ENCODE assay signal across 9 mouse cellular contexts in the genomic region with DNA sequence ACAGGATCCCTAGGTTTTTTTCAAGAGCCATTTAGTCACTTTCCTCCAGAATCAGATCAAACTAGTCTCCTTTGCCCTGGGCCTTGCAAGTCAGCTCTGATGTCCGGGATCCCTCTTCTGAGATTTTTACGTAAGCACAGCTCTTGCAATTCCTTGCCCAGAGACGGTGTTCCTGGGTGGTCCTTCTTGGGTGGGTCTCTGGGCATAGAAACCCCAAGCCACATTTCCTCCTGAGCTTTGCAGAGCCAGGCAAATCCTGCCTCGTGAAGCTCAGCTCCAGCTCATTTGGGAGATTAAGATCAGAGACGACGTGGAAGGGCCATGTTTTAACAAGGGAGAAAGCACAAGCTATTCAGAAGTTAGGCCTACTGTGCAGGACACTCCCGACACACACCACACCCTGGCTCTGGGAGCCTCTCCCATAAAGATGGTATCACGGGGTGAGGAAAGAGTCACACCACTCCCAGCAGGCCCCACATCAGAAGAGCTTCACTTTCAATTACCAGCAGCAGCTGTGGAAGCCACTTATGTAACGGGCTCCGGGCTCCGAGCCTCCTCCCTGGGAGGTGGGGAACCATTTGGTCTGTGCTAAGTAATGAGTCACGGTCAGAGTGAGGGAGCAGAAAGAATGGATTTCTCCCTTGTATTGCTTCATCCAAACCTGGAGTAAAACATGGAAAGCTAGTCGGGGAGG.
DNase-seq lines count a peak whose midpoint lies in the region; ATAC-seq and TF ChIP-seq lines count a peak whose summit lies in the region.
"Had no signal": no experiment of that assay in that cellular context is flagged by ENCODE, and none has a peak within 500 bp of the region (broad histone marks: within the 10 kb centered on the region; RNA-seq: fewer than 3 reads in every experiment).

No protein-coding gene starts in this region.

- DNase-seq in neural tube, embryonic 10.5 days (ENCODE audit: extremely low spot score, low spot score): peak; percentile 33
- DNase-seq in heart, postnatal 10 days: peak; percentile 73 to 76
- DNase-seq in layer of hippocampus, adult 2 months (ENCODE audit: low spot score in 2 of 2): peak; percentile 73 to 88
- peak; percentile 50 for DNase-seq in lung, postnatal 14 days
- peak; percentile 45 to 48 for DNase-seq in right cerebral cortex, postnatal 10 days (ENCODE audit: low spot score in 2 of 2)
- no peak for DNase-seq in spleen, postnatal 4 days (ENCODE audit: low spot score in 2 of 2)

- no peak overlapping the region for H3K4me3 ChIP-seq in neural tube, embryonic 15.5 days (replicated peaks)
- no peak overlapping the region for H3K4me3 ChIP-seq in forebrain, embryonic 13.5 days
- no peak overlapping the region for H3K4me3 ChIP-seq in layer of hippocampus, adult 2 months

- H3K27ac ChIP-seq in neural tube, embryonic 15.5 days (replicated peaks): no peak overlapping the region
- H3K27ac ChIP-seq in forebrain, embryonic 13.5 days: no peak overlapping the region
- H3K27ac ChIP-seq in layer of hippocampus, adult 2 months: peak overlapping the region; percentile 90

- 37% methylated on average over 13 of the region's 13 CpGs for WGBS in neural tube, embryonic 15.5 days
- 27% methylated on average over 13 of the region's 13 CpGs for WGBS in forebrain, embryonic 13.5 days

- no peak for TF ChIP-seq CTCF in layer of hippocampus, adult 2 months (conservative IDR thresholded peaks at IDR 0.05)

- intact Hi-C loops in heart, postnatal 10 days (cut with DNase I): no loop called here

- H3K36me3 ChIP-seq in neural tube, embryonic 15.5 days: no peaks in the 10 kb centered on the region
- no peaks in the 10 kb centered on the region for H3K36me3 ChIP-seq in forebrain, embryonic 13.5 days (ENCODE audit: poor library complexity, severe bottlenecking)
- H3K36me3 ChIP-seq: G1E had no signal

- no peaks in the 10 kb centered on the region for H3K9me3 ChIP-seq in neural tube, embryonic 15.5 days (replicated peaks)
- H3K9me3 ChIP-seq in forebrain, embryonic 13.5 days (replicated peaks): no peaks in the 10 kb centered on the region

- no peak for ATAC-seq in neural tube, embryonic 15.5 days (ENCODE audit: low FRiP score)
- peak; percentile 50; the same call in 1 of the 2 replicates for ATAC-seq in forebrain, embryonic 13.5 days

- no peak overlapping the region for H3K4me2 ChIP-seq in neural tube, embryonic 15.5 days
- no peak overlapping the region for H3K4me2 ChIP-seq in forebrain, embryonic 13.5 days

- no peak overlapping the region for H3K9ac ChIP-seq in neural tube, embryonic 15.5 days (replicated peaks)
- H3K9ac ChIP-seq in forebrain, embryonic 13.5 days: no peak overlapping the region

- no peaks in the 10 kb centered on the region for H3K27me3 ChIP-seq in neural tube, embryonic 15.5 days (replicated peaks)
- H3K27me3 ChIP-seq in forebrain, embryonic 13.5 days: no peaks in the 10 kb centered on the region

- H3K4me1 ChIP-seq in neural tube, embryonic 15.5 days: 0 out of 2 replicates have a peak, but pooled peaks cover 6% of the 10 kb centered on the region
- 0 out of 2 replicates have a peak, but pooled peaks cover 5% of the 10 kb centered on the region for H3K4me1 ChIP-seq in forebrain, embryonic 13.5 days

Comparison
In these comparisons a context has a peak if more than half of its experiments do, and no peak if none do; other contexts are left out.
1. DNase-seq: peak in neural tube, embryonic 10.5 days (single experiment), heart, postnatal 10 days (2 of 2), layer of hippocampus, adult 2 months (2 of 2), lung, postnatal 14 days (single experiment) and right cerebral cortex, postnatal 10 days (2 of 2); none in spleen, postnatal 4 days (0 of 2).